Mouse (Mus musculus): Measurements from ENCODE around the gene Lap3.
A peak's percentile ranks its signal among the peaks of the same experiment; 100 is the strongest.

The Lap3 gene

GRCm38 (mm10) chr5:45496042-45496441 lies 2.9 kb downstream of the Lap3 start:
- DNase-seq (ENCODE audit: low read depth), result no peak

GRCm38 (mm10) chr5:45496479-45496878 lies 3.3 kb downstream of the Lap3 start:
- DNase-seq (ENCODE audit: low read depth), result no peak

GRCm38 (mm10) chr5:45496930-45497550 lies 3.9 kb downstream of the Lap3 start:
- peak; percentile 40 for DNase-seq (ENCODE audit: low read depth)

DNA sequence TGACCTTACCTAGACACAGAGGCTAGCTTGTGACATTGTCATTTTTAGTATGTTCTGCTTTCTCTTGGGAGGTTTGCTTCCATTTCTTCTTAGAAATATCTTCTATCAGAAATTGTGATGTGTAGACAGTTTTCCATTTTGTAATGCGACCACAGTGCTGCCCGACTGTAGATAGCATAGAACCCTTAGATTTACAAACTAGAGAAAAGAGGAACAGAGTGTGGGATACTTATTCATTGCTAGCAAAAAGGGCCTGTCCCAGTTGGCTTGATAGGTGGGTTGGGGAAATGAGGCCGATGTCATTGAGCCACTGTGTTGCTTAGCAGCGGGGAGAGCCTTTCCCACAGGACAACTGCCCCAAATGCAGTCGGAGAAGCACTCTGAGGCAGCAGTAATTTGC lies 4.4 kb downstream of the Lap3 start:
- no peak for DNase-seq (ENCODE audit: low read depth)

- no peak for DNase-seq (ENCODE audit: low read depth)
These were observed 16.9 kb downstream of the Lap3 start for GRCm38 (mm10) chr5:45510071-45510470.

- no peak for DNase-seq (ENCODE audit: low read depth)
These were observed 19.7 kb downstream of the Lap3 start for GRCm38 (mm10) chr5:45512908-45513307.

GRCm38 (mm10) chr5:45513511-45513910 lies 20.3 kb downstream of the Lap3 start:
- no peak for DNase-seq (ENCODE audit: low read depth)

DNA sequence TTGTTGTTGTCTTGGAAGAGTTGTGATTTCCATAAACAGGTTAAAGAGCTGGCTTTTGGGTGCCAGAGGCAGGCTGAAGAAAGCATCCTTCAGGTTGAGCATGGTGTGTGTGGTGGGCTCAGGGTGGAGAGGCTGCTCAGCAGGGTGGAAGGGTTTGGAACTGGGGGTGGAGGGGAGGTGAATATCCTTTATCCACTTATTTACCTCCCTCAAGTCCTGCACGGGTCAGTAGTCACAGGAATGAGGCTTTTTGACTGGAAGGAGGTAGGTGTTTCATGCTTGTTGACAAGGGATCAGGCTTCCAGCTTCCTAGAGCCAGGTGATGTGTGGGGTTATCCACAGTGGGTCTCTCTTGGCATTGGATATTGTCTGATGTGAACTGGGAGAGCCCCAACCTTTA lies 21.4 kb downstream of the Lap3 start:
- no peak for DNase-seq (ENCODE audit: low read depth)

GRCm38 (mm10) chr5:45515151-45515743 lies 22.1 kb downstream of the Lap3 start:
- no peak for DNase-seq (ENCODE audit: low read depth)

DNA sequence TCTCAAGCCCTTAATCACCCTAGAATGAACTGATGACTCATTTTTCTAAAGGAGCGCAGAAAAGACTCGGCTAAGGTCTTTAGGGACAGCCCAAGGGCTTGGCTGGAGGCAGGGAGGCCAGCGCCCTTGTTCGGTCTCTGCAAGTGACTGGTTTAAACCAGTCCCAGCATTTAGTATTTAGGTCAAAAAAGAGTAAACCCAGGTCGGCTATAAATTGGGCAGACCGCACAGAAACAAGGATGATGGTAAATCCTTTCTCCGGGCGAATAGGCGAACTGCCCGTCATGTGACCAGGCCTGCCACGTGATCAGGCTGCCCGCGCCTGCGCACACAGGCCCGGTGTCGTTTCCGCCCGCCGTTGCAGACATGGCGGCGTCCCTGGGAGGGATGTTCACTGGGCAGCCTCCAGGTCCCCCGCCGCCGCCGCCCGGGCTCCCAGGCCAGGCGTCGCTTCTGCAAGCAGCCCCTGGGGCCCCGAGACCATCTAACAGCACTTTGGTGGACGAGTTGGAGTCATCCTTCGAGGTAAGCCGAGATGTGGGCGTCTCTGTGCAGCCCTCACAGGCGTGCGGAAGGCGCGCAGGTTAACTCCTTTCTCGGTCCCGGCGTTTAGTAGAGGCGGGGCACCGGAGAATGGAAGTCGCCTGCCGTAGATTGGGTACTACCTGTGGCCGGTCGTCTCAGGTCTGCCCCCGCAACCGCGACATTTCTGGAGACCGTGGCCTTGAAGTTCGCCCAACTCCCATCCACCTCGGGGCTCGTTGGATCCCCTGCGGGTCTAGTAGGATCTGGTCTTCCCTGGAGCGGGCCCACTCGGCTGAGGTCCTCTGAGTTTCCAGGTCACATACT lies 27.0 kb downstream of the Lap3 start, which contains the start of gene Med28:
TSS of gene Med28 (plus strand) at position 270 of the 849 bp plus-strand sequence.
- peak; percentile 95 for DNase-seq (ENCODE audit: low read depth)

DNA sequence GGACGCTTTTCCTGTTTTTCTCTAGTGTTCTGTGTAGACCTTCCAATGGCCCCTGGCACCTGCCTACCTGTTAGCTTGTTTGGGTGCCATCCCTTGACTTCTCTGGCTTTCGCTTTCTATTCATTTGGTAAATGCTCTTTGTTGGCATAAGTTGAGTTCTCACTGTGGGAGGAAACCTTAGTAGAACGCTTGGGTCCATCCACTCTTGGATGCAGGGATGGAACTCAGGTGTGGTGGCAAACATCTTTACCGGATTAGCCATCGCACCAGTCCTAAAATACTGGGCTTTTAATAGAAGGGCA lies 27.6 kb downstream of the Lap3 start:
- DNase-seq (ENCODE audit: low read depth), result no peak

DNA sequence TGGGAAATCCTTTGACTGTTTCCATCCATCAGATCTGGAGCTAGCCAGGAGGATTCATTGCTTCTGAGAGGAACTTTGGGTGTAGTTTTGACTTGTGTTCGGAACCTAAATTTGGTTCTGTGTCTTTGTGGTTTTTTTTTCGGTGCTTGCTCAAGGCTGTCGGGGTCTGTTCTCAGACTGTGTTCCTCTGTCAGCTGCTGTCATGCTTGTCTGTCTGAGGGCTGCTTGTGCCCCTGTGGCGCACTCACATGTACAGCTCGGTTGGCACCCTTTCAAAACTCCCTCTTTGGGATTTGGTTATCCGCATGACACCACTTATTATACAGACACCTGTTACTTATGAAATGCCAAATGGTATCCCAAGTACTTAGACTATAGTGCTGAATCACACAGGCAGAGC lies 28.4 kb downstream of the Lap3 start:
- no peak for DNase-seq (ENCODE audit: low read depth)

GRCm38 (mm10) chr5:45525101-45525500 lies 31.9 kb downstream of the Lap3 start:
- no peak for DNase-seq (ENCODE audit: low read depth)

GRCm38 (mm10) chr5:45526338-45526737 lies 33.2 kb downstream of the Lap3 start:
- no peak for DNase-seq (ENCODE audit: low read depth)

GRCm38 (mm10) chr5:45529696-45530095 lies 36.5 kb downstream of the Lap3 start:
- DNase-seq (ENCODE audit: low read depth), result peak; percentile 65

DNA sequence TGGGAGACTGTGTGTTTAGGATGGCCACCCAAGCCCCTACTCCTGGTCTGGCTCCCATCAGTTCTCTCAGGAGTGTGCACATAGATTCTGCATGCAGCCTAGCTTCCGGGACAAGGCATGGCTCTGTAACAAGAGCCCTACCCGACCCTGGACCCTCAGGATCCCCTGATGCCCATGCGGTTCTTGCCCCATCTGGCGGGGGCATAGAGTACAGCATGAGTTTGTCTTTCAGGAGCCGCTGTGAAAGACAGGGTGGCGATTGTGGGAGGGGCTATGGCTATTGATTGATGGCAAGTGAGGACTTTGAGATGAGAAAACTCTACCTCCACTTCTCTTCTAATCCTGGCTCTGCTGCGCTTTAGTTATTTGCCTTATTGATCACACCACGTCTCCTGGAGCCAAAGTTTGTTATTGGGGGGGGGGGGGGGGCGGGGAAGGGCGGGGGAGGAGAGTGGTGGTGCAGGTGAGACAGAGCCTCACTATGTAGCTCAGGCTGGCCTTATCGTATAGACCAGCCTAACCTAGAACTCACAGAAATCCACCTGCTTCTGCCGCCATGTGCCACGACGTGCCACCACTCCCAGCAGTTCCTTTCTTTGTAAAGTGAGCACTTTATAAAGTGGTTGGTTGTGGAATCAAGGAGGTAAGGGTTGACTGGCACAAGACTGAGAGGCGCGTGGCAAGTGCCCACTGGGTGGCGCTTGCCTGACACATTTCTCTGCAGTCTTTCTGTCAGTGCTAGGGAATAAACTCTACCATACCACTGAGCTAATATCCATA lies 41.3 kb downstream of the Lap3 start:
- DNase-seq (ENCODE audit: low read depth), result peak; percentile 51

- no peak for DNase-seq (ENCODE audit: low read depth)
These were observed 42.0 kb downstream of the Lap3 start for GRCm38 (mm10) chr5:45535177-45535576.

- DNase-seq (ENCODE audit: low read depth), result no peak
These were observed 46.3 kb downstream of the Lap3 start for GRCm38 (mm10) chr5:45539502-45539901.

DNA sequence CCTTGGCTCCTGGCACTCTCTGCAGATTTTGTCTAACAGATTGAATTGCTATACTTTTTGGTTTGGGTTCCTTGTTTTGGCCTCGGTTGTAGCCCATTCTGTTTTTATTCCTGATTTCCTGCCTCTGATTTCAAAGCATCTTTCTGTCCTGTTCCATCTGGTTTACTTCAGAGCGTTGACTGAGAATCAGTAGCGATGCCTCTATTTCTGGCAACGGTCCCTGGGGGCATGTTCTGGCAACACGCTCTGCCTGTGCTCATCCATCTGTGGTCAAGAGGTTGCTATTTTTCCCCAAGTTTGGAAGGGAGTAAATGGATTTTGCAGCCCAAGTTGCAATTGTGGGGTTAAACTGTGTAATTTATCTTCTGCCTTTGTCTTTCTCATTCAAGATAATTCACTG lies 50.2 kb downstream of the Lap3 start:
- peak; percentile 43 for DNase-seq (ENCODE audit: low read depth)

GRCm38 (mm10) chr5:45549586-45549985 lies 56.4 kb downstream of the Lap3 start:
- no peak for DNase-seq (ENCODE audit: low read depth)
